Comparison of ENCODE assay signal across 9 mouse cellular contexts in genomic region chr8:55939870-55940525, GRCm38 (mm10). TPM values are rescaled to one million over a fixed set of nuclear protein-coding genes. Genes with fewer than 3 reads are reported as not detected.
DNase-seq lines count a peak whose midpoint lies in the region; ATAC-seq and TF ChIP-seq lines count a peak whose summit lies in the region.
"Had no signal": no experiment of that assay in that cellular context is flagged by ENCODE, and none has a peak within 500 bp of the region (broad histone marks: within the 10 kb centered on the region; RNA-seq: fewer than 3 reads in every experiment).

Gene Glra3 (plus strand): TSS chr8:55940460.

- 0 out of 2 replicates have a peak, but pooled peaks cover 2% of the 10 kb centered on the region for H3K4me1 ChIP-seq in forebrain, embryonic 11.5 days (replicated peaks; ENCODE audit: control insufficient read depth, insufficient read depth, low read length)
- no peaks in the 10 kb centered on the region for H3K4me1 ChIP-seq in midbrain, postnatal 0 days (ENCODE audit: insufficient read depth, low read length)
- H3K4me1 ChIP-seq: lung, embryonic 15.5 days had no signal

- H3K9ac ChIP-seq in forebrain, embryonic 11.5 days (ENCODE audit: low read length) = peak within 1 kb of the TSS; percentile 27; the same call in 1 of the 2 replicates
- H3K9ac ChIP-seq in midbrain, postnatal 0 days (replicated peaks; ENCODE audit: low read length, poor library complexity, severe bottlenecking) = peak within 1 kb of the TSS; percentile 52
- H3K9ac ChIP-seq: lung, embryonic 15.5 days had no signal

- peak within 1 kb of the TSS; percentile 56 for H3K4me2 ChIP-seq in forebrain, embryonic 11.5 days (ENCODE audit: low read depth, low read length, severe bottlenecking)
- peak within 1 kb of the TSS; percentile 58 for H3K4me2 ChIP-seq in midbrain, postnatal 0 days (ENCODE audit: low read depth, low read length, poor library complexity, severe bottlenecking)
- H3K4me2 ChIP-seq: lung, embryonic 15.5 days had no signal

- peak; percentile 97 for ATAC-seq in forebrain, embryonic 11.5 days (replicated peaks; ENCODE audit: low FRiP score)
- ATAC-seq in midbrain, postnatal 0 days (ENCODE audit: low FRiP score) = peak; percentile 94

- H3K4me3 ChIP-seq in forebrain, embryonic 11.5 days (ENCODE audit: low read depth, low read length) = peak within 1 kb of the TSS; percentile 25
- H3K4me3 ChIP-seq in midbrain, postnatal 0 days (ENCODE audit: low read depth, low read length) = peak within 1 kb of the TSS; percentile 49
- H3K4me3 ChIP-seq: lung, embryonic 15.5 days had no signal

- DNase-seq in kidney, postnatal 10 days = peak; percentile 4
- no peak for DNase-seq in kidney, postnatal 14 days
- DNase-seq in forebrain, embryonic 11.5 days (ENCODE audit: low spot score) = peak; percentile 72
- DNase-seq in layer of hippocampus, postnatal 14 days (ENCODE audit: low spot score in 2 of 2) = peak; percentile 8 to 11
- peak; percentile 81 for DNase-seq in midbrain, postnatal 0 days (ENCODE audit: low spot score)
- no peak for DNase-seq in B cell, adult 2 months
- DNase-seq in adipocyte (ENCODE audit: low spot score) = no peak
- no peak for DNase-seq in adrenal gland, adult 2 months

- WGBS in forebrain, embryonic 11.5 days = 8% methylated on average over 11 of the region's 11 CpGs
- 5% methylated on average over 11 of the region's 11 CpGs for WGBS in midbrain, postnatal 0 days

- H3K36me3 ChIP-seq in forebrain, embryonic 11.5 days (ENCODE audit: control insufficient read depth, insufficient read depth, low read length) = no peaks in the 10 kb centered on the region
- H3K36me3 ChIP-seq in midbrain, postnatal 0 days (ENCODE audit: insufficient read depth, low read length) = no peaks in the 10 kb centered on the region
- H3K36me3 ChIP-seq: lung, embryonic 15.5 days had no signal

- no peaks in the 10 kb centered on the region for H3K27me3 ChIP-seq in forebrain, embryonic 11.5 days (ENCODE audit: control insufficient read depth, insufficient read depth, low read length)
- H3K27me3 ChIP-seq in midbrain, postnatal 0 days (ENCODE audit: insufficient read depth, low read length) = no peaks in the 10 kb centered on the region
- H3K27me3 ChIP-seq: lung, embryonic 15.5 days had no signal

- TF ChIP-seq CTCF in midbrain, postnatal 0 days (IDR thresholded peaks at IDR 0.05) = no peak

- H3K9me3 ChIP-seq in forebrain, embryonic 11.5 days (ENCODE audit: control insufficient read depth, low read length) = no peaks in the 10 kb centered on the region
- no peaks in the 10 kb centered on the region for H3K9me3 ChIP-seq in midbrain, postnatal 0 days (ENCODE audit: low read length)
- H3K9me3 ChIP-seq: lung, embryonic 15.5 days had no signal

- H3K27ac ChIP-seq in forebrain, embryonic 11.5 days (ENCODE audit: low read depth, low read length) = no peak within 1 kb of the TSS
- peak within 1 kb of the TSS; percentile 59 for H3K27ac ChIP-seq in midbrain, postnatal 0 days (ENCODE audit: low read depth, low read length)
- H3K27ac ChIP-seq: lung, embryonic 15.5 days had no signal

RNA-seq across cellular contexts. Expression of gene Glra3, which starts in this region (rescaled TPM):
- 0.21 TPM in 1 of 2 replicates, not detected in the other for polyA plus RNA-seq in forebrain, embryonic 11.5 days (2014; fragmentation: Nextera tagmentation; extraction: Ambion mirVana)
- 1 to 10 TPM; 1.3 to 1.7 TPM for total RNA-seq in layer of hippocampus, postnatal 14 days (2021)
- 11.6 and 14.6 TPM in 2 replicates for total RNA-seq in midbrain, postnatal 0 days (2014; rRNA removed)
- polyA plus RNA-seq in midbrain, postnatal 0 days (2015; fragmentation: Nextera tagmentation; extraction: Ambion mirVana) = 2.3 and 2.5 TPM in 2 replicates
- not detected for total RNA-seq in adrenal gland, adult 2 months (2021)
- polyA plus RNA-seq in adrenal gland, adult 2 months (2012; rRNA removed) = not detected in 2 replicates
- polyA plus RNA-seq: lung, embryonic 15.5 days had no signal

Comparison
In these comparisons a context has a peak if more than half of its experiments do, and no peak if none do; other contexts are left out.
1. DNase-seq: peak in kidney, postnatal 10 days (single experiment), layer of hippocampus, postnatal 14 days (2 of 2) and midbrain, postnatal 0 days (single experiment); none in kidney, postnatal 14 days (single experiment), B cell, adult 2 months (0 of 2), adipocyte (single experiment) and adrenal gland, adult 2 months (single experiment).
2. Peak in DNase-seq, ATAC-seq, H3K4me3 ChIP-seq, H3K9ac ChIP-seq and H3K4me2 ChIP-seq in forebrain, embryonic 11.5 days; RNA of the gene not detected or under 1 TPM.